Mouse (Mus musculus): ENCODE data around the gene Ninj2.

DNA sequence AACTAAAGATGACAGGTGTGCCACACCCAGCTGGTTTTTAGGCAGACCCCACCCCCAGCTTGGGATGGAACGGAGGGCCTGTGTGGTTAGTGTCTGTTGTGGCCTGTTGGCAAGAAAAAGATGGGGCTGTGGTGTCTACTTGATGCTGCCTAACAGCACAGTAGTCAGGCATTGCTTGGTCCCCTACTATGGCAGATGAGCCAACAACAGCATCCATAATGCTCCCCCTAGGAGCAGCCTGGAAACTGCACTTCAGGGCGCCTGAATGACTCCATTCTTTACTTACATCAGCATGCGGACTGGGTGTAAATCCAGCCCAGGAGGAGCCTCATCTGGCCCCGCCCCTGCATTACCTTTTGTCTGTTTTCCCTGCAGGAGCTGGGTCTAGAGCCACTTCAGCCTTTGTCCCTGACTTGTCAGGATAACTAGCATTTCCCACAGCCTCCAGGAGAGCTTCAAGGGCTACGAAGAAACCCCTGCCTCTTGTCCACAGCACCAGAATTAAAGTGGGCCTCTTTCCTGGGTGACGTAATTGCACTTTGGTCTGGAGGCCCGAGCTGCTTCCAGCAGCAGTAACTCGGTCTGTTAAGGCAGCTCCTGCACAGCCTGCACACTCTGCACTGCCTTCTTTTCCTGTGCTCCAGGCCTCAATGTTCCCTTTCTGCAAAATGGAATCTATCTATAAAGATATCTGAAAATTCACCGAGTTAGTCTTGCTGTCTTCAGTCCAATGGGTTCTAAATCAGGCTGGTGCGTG, 106.7 kb downstream of the Ninj2 start:
- TF ChIP-seq CTCF (IDR thresholded peaks at IDR 0.05) (0 out of 2 replicates have a peak, but pooled peaks have one; percentile 14), EP300 (IDR thresholded peaks at IDR 0.05) (no peak)
